Mouse (Mus musculus): ENCODE measurements around the gene Kif2b. TPM values are rescaled to one million over a fixed set of nuclear protein-coding genes. Genes with fewer than 3 reads are reported as not detected.

Gene Kif2b
- not detected in 2 replicates for total RNA-seq (2017)

DNA sequence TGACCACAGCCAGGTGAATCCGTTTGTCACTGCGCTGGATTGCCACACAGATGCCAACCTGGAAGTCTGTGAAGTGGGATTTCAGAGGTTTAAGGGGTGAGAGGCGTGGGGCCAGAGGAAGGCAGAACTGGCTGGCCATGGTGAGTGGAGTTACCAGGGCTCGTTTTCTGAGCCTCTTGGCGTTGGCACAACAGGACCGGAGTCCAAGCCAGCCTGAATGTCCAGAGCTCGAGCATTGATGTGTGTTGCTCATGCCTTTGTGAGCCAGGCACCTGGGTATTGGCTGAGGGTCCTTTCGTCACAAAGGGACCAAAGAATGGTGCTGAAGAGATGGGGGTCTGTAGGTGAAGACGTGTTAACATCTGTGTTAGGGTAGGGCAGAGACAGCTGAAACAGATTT lies at the start of gene Kif2b:
Gene Kif2b, minus strand, starts transcription at position 242 of the 400 bp plus-strand sequence.
- ATAC-seq (replicated peaks; ENCODE audit: low read depth, poor library complexity, severe bottlenecking): no peak

DNA sequence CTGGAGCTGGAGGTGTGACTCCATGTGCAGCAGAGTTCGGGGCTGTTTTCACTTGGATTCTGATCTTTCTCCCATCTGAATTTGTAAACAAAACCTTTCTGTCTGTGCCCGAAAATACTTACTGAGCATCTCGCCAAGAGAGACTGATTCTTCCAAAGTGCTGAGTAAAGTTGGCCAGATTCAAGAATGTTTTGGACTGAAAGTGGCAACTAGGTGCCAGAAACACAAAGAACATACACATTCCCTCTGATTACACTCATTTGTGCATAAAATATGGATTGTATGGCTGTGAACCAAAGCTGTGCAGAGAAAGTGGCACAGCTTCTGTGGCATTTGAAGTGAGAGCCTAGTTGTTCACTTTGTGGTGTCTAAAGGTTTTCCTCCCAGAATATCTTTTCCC lies 15.7 kb upstream of the Kif2b start:
- ATAC-seq (replicated peaks; ENCODE audit: low read depth, poor library complexity, severe bottlenecking): no peak

DNA sequence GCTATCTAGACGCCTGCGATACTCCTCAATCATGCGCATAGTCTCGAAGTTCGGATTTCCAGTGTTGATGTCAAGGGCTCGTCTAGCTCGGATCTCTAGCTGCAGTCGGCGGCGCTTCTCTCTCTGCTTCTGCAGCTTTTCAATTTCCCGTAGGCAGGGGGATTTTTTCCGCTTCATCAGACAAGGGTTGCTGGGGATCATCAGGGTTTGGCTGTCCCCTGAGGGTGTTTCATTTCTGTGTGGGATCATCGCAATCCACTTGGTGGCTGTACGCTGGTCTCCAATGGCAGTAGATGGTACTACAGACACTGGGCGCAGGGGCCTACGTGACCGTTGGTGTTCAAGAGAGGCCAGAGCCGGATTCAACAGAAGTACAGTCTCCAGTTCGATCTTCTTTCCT lies 502 bp downstream of the Kif2b start:
- ATAC-seq (replicated peaks; ENCODE audit: low read depth, poor library complexity, severe bottlenecking): no peak

DNA sequence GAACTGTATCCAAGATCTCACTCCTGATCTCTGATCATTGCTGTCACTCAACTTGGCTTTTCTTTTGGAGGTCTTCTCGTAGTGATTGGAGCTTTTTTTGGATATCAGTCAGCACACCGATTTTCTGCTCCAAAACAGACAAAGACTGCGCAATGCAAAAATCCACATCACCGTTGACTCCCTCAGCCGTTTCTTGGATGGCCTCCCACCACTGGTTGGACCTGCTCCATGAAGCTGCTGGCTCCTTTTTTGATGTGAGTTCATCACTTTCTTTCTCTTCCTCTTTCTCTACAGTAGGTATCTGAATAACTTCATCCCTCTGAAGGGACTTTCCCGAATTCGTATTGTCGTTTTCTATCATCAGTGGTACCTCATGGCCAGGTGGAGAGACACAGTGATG lies 2.0 kb downstream of the Kif2b start:
- no peak for ATAC-seq (replicated peaks; ENCODE audit: low read depth, poor library complexity, severe bottlenecking)

DNA sequence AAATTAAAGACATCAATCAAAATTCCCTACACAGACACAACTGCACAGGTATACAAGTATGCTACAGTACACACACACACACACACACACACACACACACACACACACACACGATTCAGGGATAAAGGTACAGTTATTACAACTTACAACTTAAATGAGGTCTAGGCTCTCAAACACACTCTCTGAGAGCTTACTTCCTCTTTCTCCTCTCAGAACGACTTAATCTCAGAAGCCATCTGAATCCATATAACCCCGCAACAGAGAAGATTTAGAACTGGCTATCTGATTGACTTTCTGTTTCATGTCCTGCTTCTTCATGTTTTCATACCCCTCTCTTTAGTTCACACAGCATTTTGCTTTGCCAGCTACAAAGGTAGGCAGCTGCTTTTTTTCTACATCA lies 2.9 kb downstream of the Kif2b start:
- ATAC-seq (replicated peaks; ENCODE audit: low read depth, poor library complexity, severe bottlenecking): peak; percentile 62; the same call in 1 of the 2 replicates

DNA sequence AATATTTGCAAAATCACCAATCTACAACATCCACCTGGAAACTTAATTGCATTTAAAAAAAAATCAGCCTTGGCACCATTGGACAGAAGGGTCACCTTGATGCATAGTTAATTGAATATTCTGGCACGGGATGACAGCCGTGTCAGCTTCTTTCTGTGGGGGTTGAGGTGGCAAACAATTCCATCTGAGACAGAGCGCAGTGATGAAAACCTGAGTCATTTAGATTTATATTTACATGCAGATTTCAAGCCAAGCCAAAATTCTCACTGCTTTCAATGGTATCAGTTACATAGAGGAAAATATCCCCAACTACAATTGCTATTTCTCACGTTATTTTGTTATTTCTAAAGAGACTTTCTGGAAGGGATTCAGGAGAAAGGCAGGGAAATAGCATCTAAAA lies 46.6 kb downstream of the Kif2b start:
- ATAC-seq (replicated peaks; ENCODE audit: low read depth, poor library complexity, severe bottlenecking): no peak
